Mouse (Mus musculus): ENCODE data around the gene Ncbp3. TPM values are rescaled to one million over a fixed set of nuclear protein-coding genes. Genes with fewer than 3 reads are reported as not detected.

Gene Ncbp3
- polyA plus RNA-seq, 1 experiment, result not detected

- Histone ChIP-seq H3K4me3 (ENCODE audit: insufficient read depth, low read depth, low read length) (peak overlapping the region; percentile 85; the same call in 1 of the 2 replicates), H3K27ac (ENCODE audit: insufficient read depth, low read depth, low read length) (no peak overlapping the region), H3K4me1 (ENCODE audit: control insufficient read depth, insufficient read depth, low read length) (peaks cover 10% of the 10 kb centered on the region)
- TF ChIP-seq CTCF (IDR thresholded peaks at IDR 0.05; ENCODE audit: insufficient read depth, low read depth, low read length) (no peak), POLR2A (IDR thresholded peaks at IDR 0.05; ENCODE audit: insufficient read depth, low read depth, low read length) (no peak)
- WGBS, result 21% methylated on average over 11 of the region's 11 CpGs
Observed at GRCm38 (mm10) chr11:73137116-73137515, 89.5 kb downstream of the Ncbp3 start.

DNA sequence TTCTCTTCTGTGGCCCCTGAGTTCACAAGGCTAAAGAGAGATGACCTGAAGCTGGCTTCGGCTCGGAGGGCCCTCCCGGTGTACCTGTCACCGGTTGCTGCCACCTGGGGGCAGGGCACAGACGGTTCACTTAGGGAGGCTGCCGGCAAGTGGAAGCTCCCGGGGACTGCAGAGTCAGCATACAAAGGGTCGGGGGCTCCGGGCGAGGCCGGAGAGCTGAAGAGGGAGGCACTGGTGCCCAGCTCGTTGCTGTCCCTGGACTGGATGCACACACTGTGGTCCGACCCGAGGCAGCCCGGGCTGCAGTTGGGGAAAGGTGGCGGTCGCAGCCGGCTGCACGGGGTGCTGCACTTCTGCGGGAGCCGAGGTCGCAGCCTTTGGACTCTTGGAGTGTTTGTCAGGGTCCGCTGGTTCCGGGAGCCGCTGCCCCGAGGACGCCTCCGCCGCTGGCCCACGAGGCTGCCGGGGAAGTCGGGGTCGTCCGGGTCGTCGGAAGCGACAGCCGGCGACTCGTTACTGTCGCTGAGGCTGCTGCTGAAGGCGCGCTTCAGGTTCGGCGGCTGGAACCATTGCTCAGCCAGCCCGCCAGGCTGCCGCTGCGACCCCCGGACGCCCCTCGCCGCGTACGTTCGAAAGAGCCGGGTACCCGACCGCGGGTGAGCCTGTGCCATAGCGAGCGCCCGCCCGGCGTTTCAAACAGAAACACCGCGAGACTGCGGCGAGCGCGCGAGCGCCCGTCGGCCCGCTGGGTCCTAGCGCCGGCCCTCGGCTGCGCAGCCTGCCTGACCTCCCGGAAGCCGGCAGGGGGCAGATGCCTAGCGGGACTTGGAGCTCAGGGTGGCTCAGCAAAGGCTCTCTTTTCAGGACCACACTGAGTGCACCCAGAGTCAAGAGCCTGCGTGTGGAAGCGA is 90.3 kb downstream of the Ncbp3 start, which contains the start of gene Haspin:
Haspin (minus strand) TSS at position 704 of the 911 bp plus-strand sequence.
- TF ChIP-seq CTCF (IDR thresholded peaks at IDR 0.05; ENCODE audit: insufficient read depth, low read depth, low read length) (peak; percentile 99), POLR2A (IDR thresholded peaks at IDR 0.05; ENCODE audit: insufficient read depth, low read depth, low read length) (no peak)
- Histone ChIP-seq H3K4me3 (ENCODE audit: insufficient read depth, low read depth, low read length) (peak within 1 kb of the TSS; percentile 85), H3K27ac (ENCODE audit: insufficient read depth, low read depth, low read length) (no peak within 1 kb of the TSS), H3K4me1 (ENCODE audit: control insufficient read depth, insufficient read depth, low read length) (peaks cover 10% of the 10 kb centered on the region)
- under 1% methylated on average over 83 of the region's 84 CpGs for WGBS

Other genes starting within 250 kb of the Ncbp3 start
- 103 TPM in 1 of 2 replicates, not detected in the other for gene Atp2a3, start 86.6 kb upstream of the Ncbp3 start, polyA plus RNA-seq (2012; ENCODE audit: insufficient read depth, insufficient read length, low replicate concordance, missing spikeins)
- gene P2rx1, start 48.7 kb upstream of the Ncbp3 start, polyA plus RNA-seq (2012; ENCODE audit: insufficient read depth, insufficient read length, low replicate concordance, missing spikeins), result not detected in 2 replicates
- not detected in 2 replicates for gene Camkk1, start 28.8 kb upstream of the Ncbp3 start, polyA plus RNA-seq (2012; ENCODE audit: insufficient read depth, insufficient read length, low replicate concordance, missing spikeins)
- not detected in 2 replicates for gene Itgae, start 42.8 kb downstream of the Ncbp3 start, polyA plus RNA-seq (2012; ENCODE audit: insufficient read depth, insufficient read length, low replicate concordance, missing spikeins)
- gene Haspin, start 90.5 kb downstream of the Ncbp3 start, polyA plus RNA-seq (2012; ENCODE audit: insufficient read depth, insufficient read length, low replicate concordance, missing spikeins), result not detected in 2 replicates
- not detected in 2 replicates for gene P2rx5, start 112.6 kb downstream of the Ncbp3 start, polyA plus RNA-seq (2012; ENCODE audit: insufficient read depth, insufficient read length, low replicate concordance, missing spikeins)
- not detected in 2 replicates for gene Emc6, start 129.3 kb downstream of the Ncbp3 start, polyA plus RNA-seq (2012; ENCODE audit: insufficient read depth, insufficient read length, low replicate concordance, missing spikeins)
- gene Tax1bp3, start 129.3 kb downstream of the Ncbp3 start, polyA plus RNA-seq (2012; ENCODE audit: insufficient read depth, insufficient read length, low replicate concordance, missing spikeins), result not detected in 2 replicates
- not detected in 2 replicates for gene Ctns, start 151.3 kb downstream of the Ncbp3 start, polyA plus RNA-seq (2012; ENCODE audit: insufficient read depth, insufficient read length, low replicate concordance, missing spikeins)
- gene Shpk, start 151.7 kb downstream of the Ncbp3 start, polyA plus RNA-seq (2012; ENCODE audit: insufficient read depth, insufficient read length, low replicate concordance, missing spikeins), result not detected in 2 replicates
- gene Trpv1, start 186.5 kb downstream of the Ncbp3 start, polyA plus RNA-seq (2012; ENCODE audit: insufficient read depth, insufficient read length, low replicate concordance, missing spikeins), result not detected in 2 replicates
- gene Trpv3, start 219.6 kb downstream of the Ncbp3 start, polyA plus RNA-seq (2012; ENCODE audit: insufficient read depth, insufficient read length, low replicate concordance, missing spikeins), result not detected in 2 replicates